Mouse (Mus musculus): ENCODE data around the gene Il34.

DNA sequence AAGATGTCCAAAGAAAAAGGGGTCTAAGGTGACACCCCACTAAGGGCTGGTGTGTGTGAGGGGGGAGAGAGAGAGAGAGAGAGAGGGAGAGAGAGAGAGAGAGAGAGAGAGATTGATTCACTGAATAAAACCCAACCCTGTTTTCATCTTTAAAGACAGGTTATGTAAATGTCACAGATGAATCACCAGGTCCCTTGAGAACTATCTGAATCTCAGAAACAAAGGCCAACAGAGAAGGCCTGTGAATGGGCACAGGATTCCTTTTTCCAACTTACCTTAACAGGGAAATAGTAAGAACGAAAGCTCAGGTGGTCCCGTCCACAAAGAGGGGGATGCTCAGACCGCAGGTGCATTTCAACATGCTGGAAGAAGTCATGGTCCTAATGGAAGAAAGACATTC, 5.4 kb upstream of the Il34 start:
- TF ChIP-seq CTCF (IDR thresholded peaks at IDR 0.05; ENCODE audit: borderline replicate concordance, extremely low read depth, insufficient read depth, insufficient read length) (no peak), POLR2A (IDR thresholded peaks at IDR 0.05; ENCODE audit: borderline replicate concordance, extremely low read depth, insufficient read depth, insufficient read length, poor library complexity, severe bottlenecking) (no peak)
